Mouse (Mus musculus) heart, embryonic 13.5 days (tissue): Measurements from ENCODE around the gene Dgkd. TPM values are rescaled to one million over a fixed set of nuclear protein-coding genes. Genes with fewer than 3 reads are reported as not detected.

Experiments used
- ATAC-seq: fragments of 200-750 bp; cut with Nextera tagmentation; 2 replicates; pipeline ENCODE4 v1.8.0; 2017; ENCODE audit warnings: moderate TSS enrichment; ENCODE audit not compliant: insufficient number of reproducible peaks, low FRiP score, low TSS enrichment; ENCODE audit errors: extremely low read depth
- H3K27ac ChIP-seq: fragments of 300-500 bp; sonication (generic); replicated peaks from 2 replicates; pipeline ENCODE4 v1.5.1; 2015; ENCODE audit warnings: moderate library complexity, mild to moderate bottlenecking, inconsistent platforms
- H3K27me3 ChIP-seq: fragments of 300-500 bp; sonication (generic); replicated peaks from 2 replicates; pipeline ENCODE4 v1.6.1; 2015; ENCODE audit warnings: mild to moderate bottlenecking, inconsistent platforms
- H3K36me3 ChIP-seq: fragments of 300-500 bp; sonication (generic); 2 replicates; pipeline ENCODE4 v1.6.1; 2015; ENCODE audit warnings: mild to moderate bottlenecking, inconsistent platforms
- H3K4me1 ChIP-seq: fragments of 300-500 bp; sonication (generic); 2 replicates; pipeline ENCODE4 v1.6.1; 2015; ENCODE audit warnings: inconsistent platforms
- H3K4me2 ChIP-seq: fragments of 300-500 bp; sonication (generic); 2 replicates; pipeline ENCODE4 v1.6.1; 2015; ENCODE audit warnings: inconsistent platforms, mild to moderate bottlenecking, moderate library complexity
- H3K4me3 ChIP-seq: fragments of 300-500 bp; sonication (generic); 2 replicates; pipeline ENCODE4 v1.5.1; 2015; ENCODE audit warnings: moderate library complexity, mild to moderate bottlenecking, inconsistent platforms
- H3K9ac ChIP-seq: fragments of 300-500 bp; sonication (generic); 2 replicates; pipeline ENCODE4 v1.6.1; 2015; ENCODE audit warnings: inconsistent platforms, mild to moderate bottlenecking, moderate library complexity
- H3K9me3 ChIP-seq: fragments of 300-500 bp; sonication (generic); 2 replicates; pipeline ENCODE4 v1.6.1; 2016; ENCODE audit warnings: inconsistent platforms
- WGBS: fragments of 180-500 bp; shearing (Covaris S2); methylation state at CpG from one replicate; pipeline ENCODE4 v1.1.7; 2015; ENCODE audit warnings: mixed read lengths; 5-methylcytosine and 5-hydroxymethylcytosine counted together
- polyA plus RNA-seq: library from polyadenylated mRNA; unstranded; fragments of >200 nt; fragmentation: Nextera tagmentation; extraction: Ambion mirVana; gene quantifications from 2 replicates; pipeline ENCODE4 v1.2.1, GENCODE M21; 2015

Dgkd gene
- polyA plus RNA-seq, 1 experiment from 2014 or later = 20.0 TPM

GRCm38 (mm10) chr1:87871546-87871945 is 18.5 kb downstream of the Dgkd start:
- H3K27me3 ChIP-seq = no peaks in the 10 kb centered on the region
- H3K27ac ChIP-seq = peak overlapping the region; percentile 10; the same call in 1 of the 2 replicates
- no peaks in the 10 kb centered on the region for H3K36me3 ChIP-seq
- ATAC-seq = no peak
- H3K4me3 ChIP-seq = no peak overlapping the region
- H3K4me1 ChIP-seq = peaks cover 63% of the 10 kb centered on the region
- H3K9me3 ChIP-seq = no peaks in the 10 kb centered on the region
- no peak overlapping the region for H3K4me2 ChIP-seq
- no peak overlapping the region for H3K9ac ChIP-seq

- ATAC-seq = no peak
- Histone ChIP-seq H3K4me1 (peaks cover 67% of the 10 kb centered on the region), H3K27me3 (no peaks in the 10 kb centered on the region)
Observed at GRCm38 (mm10) chr1:87873081-87873480, 20.0 kb downstream of the Dgkd start.

DNA sequence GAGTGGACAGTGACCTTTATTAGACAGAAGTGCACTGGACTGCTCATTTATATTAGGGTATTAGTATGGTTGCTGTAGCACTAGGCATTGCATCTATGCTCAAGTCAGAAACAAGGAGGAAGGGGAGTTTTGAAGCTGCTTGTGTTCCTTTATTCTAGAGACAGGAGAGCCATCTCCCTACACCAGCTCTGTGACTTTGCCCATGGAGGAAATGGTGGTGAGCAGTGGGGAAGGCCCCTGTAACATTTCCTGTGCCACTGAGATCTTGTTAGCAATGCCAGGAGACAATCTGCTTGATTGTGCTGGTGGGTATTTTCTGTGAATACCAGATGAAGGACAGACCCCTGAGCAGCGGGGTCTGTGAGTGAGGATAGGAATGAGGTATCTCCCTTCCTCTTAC is 23.0 kb downstream of the Dgkd start:
- Histone ChIP-seq H3K27ac (no peak overlapping the region), H3K9me3 (no peaks in the 10 kb centered on the region), H3K36me3 (no peaks in the 10 kb centered on the region), H3K4me2 (no peak overlapping the region), H3K4me1 (peaks cover 87% of the 10 kb centered on the region), H3K27me3 (no peaks in the 10 kb centered on the region), H3K9ac (no peak overlapping the region), H3K4me3 (no peak overlapping the region)
- 77% methylated on average over 1 of the region's 1 CpGs for WGBS
- ATAC-seq = no peak

More at GRCm38 (mm10) chr1:87873081-87873480, 20.0 kb downstream of the Dgkd start:
- no peak overlapping the region for H3K4me3 ChIP-seq
- no peaks in the 10 kb centered on the region for H3K36me3 ChIP-seq
- H3K4me2 ChIP-seq = no peak overlapping the region
- H3K9ac ChIP-seq = no peak overlapping the region
- no peaks in the 10 kb centered on the region for H3K9me3 ChIP-seq
- H3K27ac ChIP-seq = 0 out of 2 replicates have a peak overlapping the region, but pooled peaks have one; percentile 20

- Histone ChIP-seq H3K9ac (peak overlapping the region; percentile 42), H3K4me2 (peak overlapping the region; percentile 36), H3K9me3 (no peaks in the 10 kb centered on the region), H3K4me3 (no peak overlapping the region), H3K4me1 (peaks cover 84% of the 10 kb centered on the region), H3K27ac (peak overlapping the region; percentile 96), H3K27me3 (no peaks in the 10 kb centered on the region), H3K36me3 (peaks cover 7% of the 10 kb centered on the region; the same call in 1 of the 2 replicates)
- 30% methylated on average over 9 of the region's 9 CpGs for WGBS
- ATAC-seq = no peak
Observed at GRCm38 (mm10) chr1:87877552-87878283, 24.6 kb downstream of the Dgkd start.

DNA sequence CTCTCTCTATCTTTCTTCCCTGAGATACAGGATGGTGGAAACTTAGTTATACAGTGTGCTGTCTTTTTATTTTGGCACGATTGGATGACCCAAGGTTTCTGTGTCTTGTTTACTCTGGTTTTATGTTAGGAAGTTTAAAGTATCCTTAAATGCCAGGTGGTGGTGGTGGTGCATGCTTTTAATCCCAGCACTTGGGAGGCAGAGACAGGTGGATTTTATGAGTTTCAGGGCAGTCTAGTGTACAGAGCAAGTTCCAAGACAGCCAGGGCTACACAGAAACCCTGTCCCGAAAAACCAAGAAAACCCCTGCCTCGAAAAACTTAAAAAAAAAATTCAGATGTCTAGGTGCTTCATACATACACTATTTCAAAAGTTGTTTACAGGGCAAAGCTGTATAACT is 25.9 kb downstream of the Dgkd start:
- Histone ChIP-seq H3K9ac (no peak overlapping the region), H3K4me1 (peaks cover 75% of the 10 kb centered on the region)
- WGBS = 78% methylated on average over 3 of the region's 3 CpGs

GRCm38 (mm10) chr1:87879494-87880325 is 26.6 kb downstream of the Dgkd start:
- Histone ChIP-seq H3K27ac (peak overlapping the region; percentile 96), H3K4me1 (peaks cover 73% of the 10 kb centered on the region), H3K27me3 (no peaks in the 10 kb centered on the region), H3K36me3 (peaks cover 27% of the 10 kb centered on the region), H3K9ac (no peak overlapping the region), H3K4me2 (peak overlapping the region; percentile 22), H3K4me3 (no peak overlapping the region), H3K9me3 (no peaks in the 10 kb centered on the region)
- ATAC-seq = peak; percentile 63
- 11% methylated on average over 3 of the region's 3 CpGs for WGBS

More for the DNA sequence above, 25.9 kb downstream of the Dgkd start:
- H3K36me3 ChIP-seq = peaks cover 20% of the 10 kb centered on the region
- no peak overlapping the region for H3K4me3 ChIP-seq
- no peaks in the 10 kb centered on the region for H3K9me3 ChIP-seq
- no peak overlapping the region for H3K4me2 ChIP-seq
- no peaks in the 10 kb centered on the region for H3K27me3 ChIP-seq
- peak overlapping the region; percentile 96 for H3K27ac ChIP-seq
- ATAC-seq = no peak

- Histone ChIP-seq H3K4me1 (peaks cover 67% of the 10 kb centered on the region), H3K27me3 (no peaks in the 10 kb centered on the region), H3K9ac (no peak overlapping the region), H3K4me2 (peak overlapping the region; percentile 22), H3K36me3 (peaks cover 31% of the 10 kb centered on the region), H3K4me3 (no peak overlapping the region), H3K9me3 (no peaks in the 10 kb centered on the region), H3K27ac (peak overlapping the region; percentile 96)
- no peak for ATAC-seq
- WGBS = 81% methylated on average over 6 of the region's 6 CpGs
Observed at GRCm38 (mm10) chr1:87880326-87880627, 27.2 kb downstream of the Dgkd start.

DNA sequence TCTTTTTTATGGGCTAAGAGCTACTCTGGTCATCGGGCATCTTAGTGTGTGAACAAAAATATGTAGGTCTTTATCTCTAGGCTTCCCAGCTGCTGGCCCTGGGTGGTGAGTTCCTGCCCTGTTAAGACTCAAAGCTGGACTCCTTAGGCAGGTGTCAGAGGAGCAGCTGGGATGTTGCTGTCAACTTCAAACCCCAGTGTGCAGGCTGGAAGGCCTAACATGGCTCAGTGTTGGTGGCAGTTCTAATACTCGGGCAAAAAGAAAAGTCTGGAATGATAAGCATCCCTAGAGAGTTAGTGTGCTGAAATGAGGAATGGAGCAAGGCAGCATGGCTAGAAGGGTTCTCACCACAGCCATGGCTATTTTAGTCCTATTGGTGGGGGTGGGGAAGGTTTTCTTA is 27.8 kb downstream of the Dgkd start:
- Histone ChIP-seq H3K36me3 (peaks cover 35% of the 10 kb centered on the region), H3K9me3 (no peaks in the 10 kb centered on the region), H3K4me2 (peak overlapping the region; percentile 20), H3K4me3 (no peak overlapping the region), H3K27me3 (no peaks in the 10 kb centered on the region), H3K4me1 (peaks cover 64% of the 10 kb centered on the region), H3K27ac (peak overlapping the region; percentile 96), H3K9ac (no peak overlapping the region)
- WGBS = 11% methylated on average over 2 of the region's 2 CpGs
- ATAC-seq = 0 out of 2 replicates have a peak, but pooled peaks have one; percentile 41

GRCm38 (mm10) chr1:87881726-87882125 is 28.6 kb downstream of the Dgkd start:
- Histone ChIP-seq H3K4me2 (peak overlapping the region; percentile 20; the same call in 1 of the 2 replicates), H3K4me1 (peaks cover 56% of the 10 kb centered on the region), H3K9ac (no peak overlapping the region), H3K9me3 (0 out of 2 replicates have a peak, but pooled peaks cover 3% of the 10 kb centered on the region), H3K27me3 (no peaks in the 10 kb centered on the region), H3K27ac (peak overlapping the region; percentile 96), H3K4me3 (no peak overlapping the region), H3K36me3 (peaks cover 41% of the 10 kb centered on the region)
- no peak for ATAC-seq
- WGBS = 46% methylated on average over 4 of the region's 4 CpGs

GRCm38 (mm10) chr1:87882554-87882953 is 29.5 kb downstream of the Dgkd start:
- H3K4me2 ChIP-seq = no peak overlapping the region
- H3K27me3 ChIP-seq = no peaks in the 10 kb centered on the region
- 0 out of 2 replicates have a peak, but pooled peaks cover 3% of the 10 kb centered on the region for H3K9me3 ChIP-seq
- H3K36me3 ChIP-seq = peaks cover 41% of the 10 kb centered on the region
- ATAC-seq = no peak
- H3K9ac ChIP-seq = no peak overlapping the region
- peaks cover 48% of the 10 kb centered on the region for H3K4me1 ChIP-seq
- no peak overlapping the region for H3K27ac ChIP-seq
- H3K4me3 ChIP-seq = no peak overlapping the region

- ATAC-seq = no peak
- H3K27ac ChIP-seq = 0 out of 2 replicates have a peak overlapping the region, but pooled peaks have one; percentile 20
Observed at GRCm38 (mm10) chr1:87890960-87891359, 37.9 kb downstream of the Dgkd start.

More at GRCm38 (mm10) chr1:87890960-87891359, 37.9 kb downstream of the Dgkd start:
- Histone ChIP-seq H3K9ac (no peak overlapping the region), H3K4me3 (no peak overlapping the region), H3K36me3 (peaks cover 6% of the 10 kb centered on the region), H3K4me2 (no peak overlapping the region), H3K9me3 (0 out of 2 replicates have a peak, but pooled peaks cover 3% of the 10 kb centered on the region), H3K4me1 (peaks cover 23% of the 10 kb centered on the region), H3K27me3 (no peaks in the 10 kb centered on the region)
- 70% methylated on average over 1 of the region's 1 CpGs for WGBS
